ENCODE assay signal across 18 mouse cellular contexts in the genomic region with DNA sequence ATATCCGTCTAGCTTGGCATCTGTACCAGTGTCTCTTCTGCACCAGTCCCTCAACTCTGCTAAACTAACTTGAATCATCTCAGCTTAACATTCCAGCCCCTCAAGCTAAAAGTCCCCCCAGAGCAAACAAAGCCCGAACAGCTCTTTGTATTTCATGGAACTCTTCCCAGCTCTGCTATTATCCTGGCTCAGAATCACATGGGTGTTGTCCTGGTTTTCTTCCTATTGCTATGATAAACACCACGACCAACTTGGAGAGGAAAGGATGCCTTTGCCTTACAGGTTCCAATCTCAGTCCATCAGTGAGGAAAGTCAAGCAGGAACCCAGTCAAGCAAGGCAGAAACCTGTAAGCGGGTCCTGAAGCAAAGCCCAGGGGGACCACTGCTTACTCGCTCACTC. TPM values are rescaled to one million over a fixed set of nuclear protein-coding genes. Genes with fewer than 3 reads are reported as not detected.
DNase-seq lines count a peak whose midpoint lies in the region; ATAC-seq lines count a peak whose summit lies in the region.
"Had no signal": no experiment of that assay in that cellular context is flagged by ENCODE, and none has a peak within 500 bp of the region (broad histone marks: within the 10 kb centered on the region; RNA-seq: fewer than 3 reads in every experiment).

No protein-coding gene starts in this region.

- H3K27me3 ChIP-seq in kidney, embryonic 16.5 days (ENCODE audit: insufficient read depth, low read length) = no peaks in the 10 kb centered on the region

- H3K9ac ChIP-seq in kidney, embryonic 16.5 days (replicated peaks; ENCODE audit: low read length) = no peak overlapping the region
- H3K9ac ChIP-seq: liver, embryonic 12.5 days had no signal

- H3K27ac ChIP-seq in kidney, embryonic 16.5 days (ENCODE audit: low read length) = no peak overlapping the region
- H3K27ac ChIP-seq: liver, embryonic 12.5 days had no signal

- 0 out of 2 replicates have a peak, but pooled peaks cover 2% of the 10 kb centered on the region for H3K4me1 ChIP-seq in kidney, embryonic 16.5 days (ENCODE audit: insufficient read depth, low read length)
- H3K4me1 ChIP-seq: liver, embryonic 12.5 days had no signal

- intact Hi-C loops in heart, postnatal 25 days (cut with DNase I) = no loop called here

- H3K4me2 ChIP-seq in kidney, embryonic 16.5 days (replicated peaks; ENCODE audit: low read depth, low read length) = no peak overlapping the region
- H3K4me2 ChIP-seq: liver, embryonic 12.5 days had no signal

- no peak overlapping the region for H3K4me3 ChIP-seq in kidney, embryonic 16.5 days (ENCODE audit: low read length)
- H3K4me3 ChIP-seq: erythroblast, embryonic 14.5 days; liver, embryonic 12.5 days had no signal

- 0 out of 2 replicates have a peak, but pooled peaks have one; percentile 19 for ATAC-seq in erythroid progenitor cell, adult 5-6 weeks (replicated peaks; ENCODE audit: low FRiP score, poor library complexity, severe bottlenecking)
- no peak for ATAC-seq in kidney, embryonic 16.5 days (ENCODE audit: low FRiP score, low TSS enrichment)
- ATAC-seq: liver, embryonic 12.5 days had no signal

- no peaks in the 10 kb centered on the region for H3K36me3 ChIP-seq in kidney, embryonic 16.5 days (ENCODE audit: insufficient read depth, low read length)
- H3K36me3 ChIP-seq: liver, embryonic 12.5 days had no signal

- DNase-seq in heart, adult 9 months (ENCODE audit: low spot score in 2 of 2) = peak; percentile 52 to 53
- DNase-seq in heart, postnatal 25 days (ENCODE audit: low spot score) = no peak
- DNase-seq in adipocyte (ENCODE audit: low spot score) = peak; percentile 74
- peak; percentile 57 for DNase-seq in lung, postnatal 25 days (ENCODE audit: low spot score)
- no peak for DNase-seq in kidney, adult 8-10 months
- DNase-seq in frontal cortex, postnatal 14 days (ENCODE audit: low spot score in 2 of 2) = no peak
- DNase-seq: adrenal gland, adult 8-10 months; kidney, adult 2 months; retina, postnatal 1 day had no signal

- 55% methylated on average over 5 of the region's 5 CpGs for WGBS in kidney, embryonic 16.5 days

- no peaks in the 10 kb centered on the region for H3K9me3 ChIP-seq in kidney, embryonic 16.5 days (ENCODE audit: low read length)
- H3K9me3 ChIP-seq: liver, embryonic 12.5 days had no signal

RNA-seq across cellular contexts. Expression of a gene that starts 20.1 kb away (rescaled TPM):
- under 1 TPM; 0.42 to 0.73 TPM for total RNA-seq in heart, postnatal 25 days (2021)
- 1.4 TPM in 1 of 2 replicates, not detected in the other for total RNA-seq in erythroid progenitor cell, adult 5-6 weeks (2015; ENCODE audit: low replicate concordance)
- total RNA-seq in erythroid progenitor cell, adult 5-6 weeks (2017; ENCODE audit: low replicate concordance) = 1.2 TPM in 1 of 2 replicates, not detected in the other
- 0.17 and 0.41 TPM in 2 replicates for polyA plus RNA-seq in kidney, embryonic 16.5 days (2015; fragmentation: Nextera tagmentation; extraction: Ambion mirVana)

RNA-seq across cellular contexts. Expression of a gene that starts 20.2 kb away (rescaled TPM):
- total RNA-seq in heart, postnatal 25 days (2021) = under 1 TPM in 1 of 2 experiments, not detected in 1; 0.44 TPM
- total RNA-seq in erythroid progenitor cell, adult 5-6 weeks (2015; ENCODE audit: low replicate concordance) = not detected in 2 replicates
- not detected in 2 replicates for total RNA-seq in erythroid progenitor cell, adult 5-6 weeks (2017; ENCODE audit: low replicate concordance)
- polyA plus RNA-seq in kidney, embryonic 16.5 days (2015; fragmentation: Nextera tagmentation; extraction: Ambion mirVana) = not detected in 2 replicates
- total RNA-seq: heart, postnatal 14 days; layer of hippocampus, adult 18-20 months; left cerebral cortex, postnatal 10 days had no signal
- polyA plus RNA-seq: cortical plate, adult 2 months; erythroblast, embryonic 14.5 days; liver, embryonic 12.5 days; neural tube, embryonic 11.5 days had no signal

RNA-seq across cellular contexts. Expression of a gene that starts 37.8 kb away (rescaled TPM):
- total RNA-seq in heart, postnatal 25 days (2021) = 10 to 100 TPM; 51.4 TPM
- total RNA-seq in erythroid progenitor cell, adult 5-6 weeks (2015; ENCODE audit: low replicate concordance) = 2.5 TPM in 1 of 2 replicates, not detected in the other
- 2.2 TPM in 1 of 2 replicates, not detected in the other for total RNA-seq in erythroid progenitor cell, adult 5-6 weeks (2017; ENCODE audit: low replicate concordance)
- polyA plus RNA-seq in kidney, embryonic 16.5 days (2015; fragmentation: Nextera tagmentation; extraction: Ambion mirVana) = 22.2 and 24.8 TPM in 2 replicates

Comparison
In these comparisons a context has a peak if more than half of its experiments do, and no peak if none do; other contexts are left out.
1. DNase-seq: peak in heart, adult 9 months (2 of 2), adipocyte (single experiment) and lung, postnatal 25 days (single experiment); none in heart, postnatal 25 days (single experiment), kidney, adult 8-10 months (0 of 2) and frontal cortex, postnatal 14 days (0 of 2).
2. RNA of a gene that starts 37.8 kb away (total RNA-seq): 51.4 TPM in heart, postnatal 25 days; 2.2 to 2.5 TPM in erythroid progenitor cell, adult 5-6 weeks; every median in the first group is over 10 times any median in the second.